Mouse (Mus musculus) limb, embryonic 10.5 days (tissue): ENCODE data around the gene Gal3st1. TPM values are rescaled to one million over a fixed set of nuclear protein-coding genes. Genes with fewer than 3 reads are reported as not detected.

ENCODE experiments used
- DNase-seq: peaks from one replicate; pipeline ENCODE4 v3.0.0-alpha.2; 2017; ENCODE audit warnings: low spot score
- H3K27ac ChIP-seq: fragments of 300-500 bp; sonication (generic); 2 replicates; pipeline ENCODE4 v1.5.1; 2016; ENCODE audit warnings: mild to moderate bottlenecking
- H3K27me3 ChIP-seq: fragments of 300-500 bp; sonication (generic); 2 replicates; pipeline ENCODE4 v1.6.1; 2016; ENCODE audit warnings: low read depth, mild to moderate bottlenecking; ENCODE audit not compliant: poor library complexity, severe bottlenecking
- H3K36me3 ChIP-seq: fragments of 300-500 bp; sonication (generic); 2 replicates; pipeline ENCODE4 v1.6.1; 2016; ENCODE audit warnings: mild to moderate bottlenecking, moderate library complexity
- H3K4me1 ChIP-seq: fragments of 300-500 bp; sonication (generic); 2 replicates; pipeline ENCODE4 v1.6.1; 2016
- H3K4me3 ChIP-seq: fragments of 300-500 bp; sonication (generic); 2 replicates; pipeline ENCODE4 v1.5.1; 2016; ENCODE audit warnings: mild to moderate bottlenecking, moderate library complexity
- H3K9me3 ChIP-seq: fragments of 300-500 bp; sonication (generic); replicated peaks from 2 replicates; pipeline ENCODE4 v1.6.1; 2016; ENCODE audit warnings: mild to moderate bottlenecking
- WGBS: fragments of 180-500 bp; shearing (Covaris S2); methylation state at CpG from one replicate; pipeline ENCODE4 v1.1.7; 2016; 5-methylcytosine and 5-hydroxymethylcytosine counted together
- polyA plus RNA-seq: library from polyadenylated mRNA; unstranded; fragments of >200 nt; fragmentation: Nextera tagmentation; extraction: Ambion mirVana; gene quantifications from 2 replicates; pipeline ENCODE4 v1.2.1, GENCODE M21; 2016

The Gal3st1 gene
- polyA plus RNA-seq, 1 experiment from 2014 or later, result 1.8 TPM

DNA sequence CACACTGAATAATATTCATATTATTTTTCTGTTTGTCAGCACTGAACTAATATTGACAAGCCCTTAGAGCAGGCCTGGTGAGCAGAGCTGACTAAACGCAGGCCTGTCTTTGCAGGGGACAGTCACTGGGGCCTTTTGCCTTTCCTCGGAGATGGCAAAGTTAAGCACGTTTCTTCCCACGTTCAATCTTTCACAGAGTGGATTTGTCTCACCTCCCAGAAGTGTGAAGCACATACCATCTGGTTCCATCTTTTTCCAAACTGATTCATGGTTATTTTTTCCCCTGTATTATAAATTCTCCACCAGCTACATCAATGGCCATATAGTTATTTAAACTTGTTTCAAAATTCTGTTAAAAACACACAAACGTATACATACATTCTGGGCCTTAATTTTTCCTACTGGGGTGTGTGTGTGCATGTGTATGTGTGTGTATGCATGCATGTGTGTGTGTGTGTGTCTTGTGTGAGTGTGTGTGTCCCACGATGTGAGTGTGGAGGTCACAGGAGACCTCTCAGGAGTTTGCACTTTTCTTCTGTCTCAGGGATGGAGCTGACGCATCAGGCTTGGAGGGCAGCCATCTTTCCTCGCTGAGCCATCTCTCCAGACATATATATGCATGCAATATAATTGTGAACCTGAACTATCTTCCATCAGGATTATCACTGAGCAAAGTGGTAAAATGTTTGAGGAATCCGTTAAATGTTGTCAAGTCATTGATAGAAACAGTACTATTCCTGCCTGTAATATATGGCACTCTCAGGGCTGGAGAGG is 44.3 kb downstream of the Gal3st1 start:
- H3K9me3 ChIP-seq, result no peaks in the 10 kb centered on the region
- H3K36me3 ChIP-seq, result no peaks in the 10 kb centered on the region
- WGBS, result 77% methylated on average over 9 of the region's 9 CpGs
- H3K27ac ChIP-seq, result no peak overlapping the region
- no peak overlapping the region for H3K4me3 ChIP-seq
- no peak for DNase-seq
- 0 out of 2 replicates have a peak, but pooled peaks cover 3% of the 10 kb centered on the region for H3K4me1 ChIP-seq
- H3K27me3 ChIP-seq, result peaks cover 20% of the 10 kb centered on the region

- 0 out of 2 replicates have a peak, but pooled peaks cover 3% of the 10 kb centered on the region for H3K4me1 ChIP-seq
- H3K27ac ChIP-seq, result no peak overlapping the region
- no peak for DNase-seq
- WGBS, result 66% methylated on average over 4 of the region's 4 CpGs
- H3K27me3 ChIP-seq, result peaks cover 27% of the 10 kb centered on the region
- no peak overlapping the region for H3K4me3 ChIP-seq
- no peaks in the 10 kb centered on the region for H3K36me3 ChIP-seq
- H3K9me3 ChIP-seq, result no peaks in the 10 kb centered on the region
These were observed 45.9 kb downstream of the Gal3st1 start for GRCm38 (mm10) chr11:4029343-4029742.

DNA sequence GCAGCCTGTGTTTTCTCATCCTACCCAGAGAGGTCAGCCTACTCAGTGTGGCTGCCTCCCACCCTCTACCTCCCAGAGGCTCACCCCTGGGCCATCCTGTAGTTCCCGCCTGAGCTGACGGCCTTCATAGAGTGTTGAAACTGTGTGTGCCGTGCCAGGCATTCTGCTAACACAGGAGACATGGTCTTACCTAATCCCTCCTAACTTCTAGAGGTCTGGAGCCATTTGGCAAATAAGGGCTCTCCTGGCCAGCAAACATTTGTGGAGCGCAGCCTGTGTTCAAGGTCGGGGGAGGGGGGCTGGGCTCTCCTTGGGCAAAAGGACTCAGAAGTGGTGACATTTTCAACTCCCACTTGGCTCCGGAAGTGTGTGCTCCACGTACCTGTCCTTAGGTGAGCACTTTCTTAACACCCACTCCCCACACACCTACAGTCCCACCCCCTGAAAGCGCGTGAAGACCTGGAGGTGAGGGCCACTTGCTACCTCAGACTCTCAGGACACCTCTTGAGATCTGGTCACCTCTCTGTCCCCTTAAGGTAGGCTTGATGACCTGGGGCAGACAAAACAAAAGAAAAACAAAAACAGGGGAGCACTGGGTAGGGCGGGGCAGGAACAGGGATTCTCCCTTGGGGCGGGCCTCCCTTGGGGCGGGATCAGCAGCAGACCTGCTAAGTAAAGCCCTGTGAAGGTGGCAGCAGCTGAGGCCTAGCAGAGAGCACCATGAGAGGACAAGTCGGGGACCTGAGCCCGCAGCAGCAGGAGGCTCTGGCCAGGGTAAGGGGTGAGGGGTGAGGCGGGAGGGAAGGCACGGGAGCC is 47.9 kb downstream of the Gal3st1 start, which contains the start of gene Sec14l4:
Sec14l4 (plus strand) TSS at position 337 of the 816 bp plus-strand sequence.
- WGBS, result 31% methylated on average over 16 of the region's 16 CpGs
- Histone ChIP-seq H3K9me3 (no peaks in the 10 kb centered on the region), H3K4me1 (0 out of 2 replicates have a peak, but pooled peaks cover 3% of the 10 kb centered on the region), H3K27me3 (peaks cover 27% of the 10 kb centered on the region), H3K27ac (no peak within 1 kb of the TSS), H3K36me3 (no peaks in the 10 kb centered on the region), H3K4me3 (no peak within 1 kb of the TSS)
- no peak for DNase-seq

DNA sequence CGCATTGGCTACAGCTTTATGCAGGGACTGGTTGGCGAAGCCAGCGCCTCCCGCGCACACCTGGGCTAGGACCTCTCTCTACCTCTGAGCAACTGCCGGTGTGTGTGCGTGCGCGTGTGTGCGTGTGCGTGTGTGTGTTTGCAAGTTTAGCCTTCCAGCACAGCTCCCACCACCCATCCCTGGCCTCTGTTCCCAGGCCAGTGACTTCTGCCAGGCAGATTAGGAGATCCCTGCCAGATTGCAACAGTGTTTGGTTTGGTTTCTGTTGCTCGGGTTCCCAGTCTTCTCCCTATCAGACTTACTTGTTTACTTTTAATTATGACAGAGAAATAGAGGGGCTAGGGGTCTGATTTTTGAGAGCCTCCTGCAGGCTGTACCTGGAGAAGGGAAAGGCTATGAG is 48.5 kb downstream of the Gal3st1 start:
- H3K4me1 ChIP-seq, result 0 out of 2 replicates have a peak, but pooled peaks cover 3% of the 10 kb centered on the region
- peaks cover 27% of the 10 kb centered on the region for H3K27me3 ChIP-seq
- H3K36me3 ChIP-seq, result no peaks in the 10 kb centered on the region
- H3K27ac ChIP-seq, result no peak overlapping the region
- no peak overlapping the region for H3K4me3 ChIP-seq
- WGBS, result 33% methylated on average over 12 of the region's 12 CpGs
- DNase-seq, result no peak
- no peaks in the 10 kb centered on the region for H3K9me3 ChIP-seq

- 63% methylated on average over 7 of the region's 7 CpGs for WGBS
- Histone ChIP-seq H3K9me3 (no peaks in the 10 kb centered on the region), H3K27me3 (peaks cover 27% of the 10 kb centered on the region), H3K27ac (no peak overlapping the region), H3K36me3 (no peaks in the 10 kb centered on the region), H3K4me1 (0 out of 2 replicates have a peak, but pooled peaks cover 3% of the 10 kb centered on the region), H3K4me3 (no peak overlapping the region)
- DNase-seq, result no peak
These were observed 50.0 kb downstream of the Gal3st1 start for GRCm38 (mm10) chr11:4033471-4033870.

GRCm38 (mm10) chr11:4034169-4034568 is 50.7 kb downstream of the Gal3st1 start:
- Histone ChIP-seq H3K36me3 (no peaks in the 10 kb centered on the region), H3K27ac (no peak overlapping the region), H3K27me3 (peaks cover 27% of the 10 kb centered on the region), H3K9me3 (no peaks in the 10 kb centered on the region), H3K4me3 (no peak overlapping the region), H3K4me1 (0 out of 2 replicates have a peak, but pooled peaks cover 3% of the 10 kb centered on the region)
- no peak for DNase-seq
- WGBS, result 88% methylated on average over 4 of the region's 4 CpGs

DNA sequence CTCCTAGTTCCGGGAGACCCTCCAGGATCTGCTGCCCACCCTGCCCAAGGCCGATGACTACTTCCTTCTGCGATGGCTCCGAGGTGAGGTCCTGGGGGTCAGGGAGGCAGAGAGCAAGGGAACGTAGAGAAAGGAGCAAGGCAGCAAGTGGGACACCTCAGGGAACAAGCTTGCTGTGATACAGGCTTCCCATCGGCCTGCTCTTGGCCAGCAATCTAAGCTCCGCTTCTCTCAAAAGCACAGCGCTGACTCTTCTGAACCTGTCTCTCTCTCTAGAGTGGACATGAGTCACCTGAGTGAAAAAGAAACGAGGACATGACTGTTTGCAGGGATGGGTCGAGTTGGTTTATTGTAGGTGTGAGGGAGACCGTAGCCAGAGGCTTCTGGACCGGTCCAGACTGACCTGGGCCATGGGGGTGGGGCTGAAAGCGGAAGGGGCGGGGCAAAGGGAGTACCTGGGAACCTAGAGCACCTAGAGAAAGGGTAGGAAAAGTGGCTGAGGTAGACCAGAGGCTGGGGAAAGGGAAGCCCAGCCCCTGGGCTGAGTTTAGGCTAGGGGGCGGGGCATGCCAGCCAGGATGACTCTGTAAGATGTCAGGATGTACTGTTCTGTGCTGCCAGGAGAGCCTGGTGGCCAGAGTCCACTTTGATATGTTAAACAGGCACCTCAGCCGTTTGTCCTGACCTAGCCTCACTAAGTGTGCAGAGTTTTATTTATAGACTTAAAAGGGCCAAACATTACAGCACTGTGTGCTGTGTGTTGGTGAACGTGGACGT is 51.9 kb downstream of the Gal3st1 start:
- Histone ChIP-seq H3K27ac (no peak overlapping the region), H3K9me3 (no peaks in the 10 kb centered on the region), H3K36me3 (no peaks in the 10 kb centered on the region), H3K27me3 (peaks cover 27% of the 10 kb centered on the region), H3K4me1 (0 out of 2 replicates have a peak, but pooled peaks cover 3% of the 10 kb centered on the region), H3K4me3 (no peak overlapping the region)
- no peak for DNase-seq
- 64% methylated on average over 18 of the region's 18 CpGs for WGBS

DNA sequence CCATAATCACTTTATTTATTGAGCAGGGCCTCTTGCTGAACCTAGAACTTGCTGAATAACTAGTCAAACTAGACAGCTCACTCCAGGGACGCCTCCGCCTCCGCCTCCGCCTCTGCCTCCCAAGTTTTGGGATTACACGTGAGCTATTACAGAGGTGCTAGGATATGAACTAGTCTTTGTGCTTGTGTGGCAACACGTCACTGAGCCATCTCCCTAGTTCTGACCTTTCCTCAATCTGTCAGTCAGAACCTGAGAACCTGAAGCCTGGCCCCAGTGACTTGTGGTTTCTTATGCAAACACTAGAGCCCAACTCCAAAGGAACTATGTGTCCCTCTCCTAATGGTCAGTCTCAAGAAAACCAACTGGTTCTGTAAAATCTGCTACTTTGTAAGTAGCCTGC is 52.5 kb downstream of the Gal3st1 start:
- Histone ChIP-seq H3K9me3 (no peaks in the 10 kb centered on the region), H3K27me3 (peaks cover 25% of the 10 kb centered on the region), H3K4me3 (no peak overlapping the region), H3K4me1 (0 out of 2 replicates have a peak, but pooled peaks cover 3% of the 10 kb centered on the region), H3K36me3 (no peaks in the 10 kb centered on the region), H3K27ac (no peak overlapping the region)
- WGBS, result 88% methylated on average over 6 of the region's 6 CpGs
- DNase-seq, result no peak

DNA sequence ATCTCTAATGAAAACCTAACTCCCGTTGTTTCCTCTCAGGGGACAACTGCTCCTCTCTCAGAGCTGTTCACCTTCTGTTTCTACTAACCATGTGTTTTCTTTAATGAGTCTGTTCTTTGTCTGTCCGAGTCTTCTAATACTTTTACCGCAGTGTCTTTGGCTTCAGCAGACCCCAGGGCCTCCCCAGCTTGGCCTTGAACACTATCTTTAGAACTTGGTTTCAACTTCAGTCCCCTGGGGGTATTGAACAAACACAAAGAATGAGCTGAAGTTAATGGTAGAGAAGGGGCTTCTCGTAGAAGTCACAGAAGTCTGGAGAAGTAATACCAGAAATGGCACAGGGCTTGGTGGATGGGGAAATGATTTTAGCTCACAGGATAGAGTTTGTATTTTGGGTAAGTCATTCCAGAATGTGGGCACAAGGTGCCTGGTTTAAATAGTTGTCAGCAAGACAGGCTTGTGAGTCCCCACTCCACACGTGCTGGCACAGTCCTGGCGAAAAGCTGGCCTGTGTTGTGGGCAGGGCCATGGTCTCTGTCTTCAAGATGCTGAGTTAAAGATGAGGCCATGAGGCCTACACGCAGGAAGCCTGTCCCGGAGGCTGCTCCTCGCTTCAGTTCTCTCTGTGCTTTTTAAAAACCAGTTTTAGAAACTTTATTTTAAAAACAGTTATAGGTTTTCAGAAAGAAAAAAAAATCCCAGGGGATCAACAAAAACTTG is 53.1 kb downstream of the Gal3st1 start:
- H3K4me3 ChIP-seq, result no peak overlapping the region
- no peaks in the 10 kb centered on the region for H3K9me3 ChIP-seq
- peaks cover 19% of the 10 kb centered on the region for H3K27me3 ChIP-seq
- no peaks in the 10 kb centered on the region for H3K36me3 ChIP-seq
- H3K27ac ChIP-seq, result no peak overlapping the region
- 0 out of 2 replicates have a peak, but pooled peaks cover 3% of the 10 kb centered on the region for H3K4me1 ChIP-seq
- WGBS, result 78% methylated on average over 9 of the region's 9 CpGs
- DNase-seq, result no peak

GRCm38 (mm10) chr11:4039951-4040350 is 56.5 kb downstream of the Gal3st1 start:
- 96% methylated on average over 4 of the region's 4 CpGs for whole genome bisulfite sequencing

DNA sequence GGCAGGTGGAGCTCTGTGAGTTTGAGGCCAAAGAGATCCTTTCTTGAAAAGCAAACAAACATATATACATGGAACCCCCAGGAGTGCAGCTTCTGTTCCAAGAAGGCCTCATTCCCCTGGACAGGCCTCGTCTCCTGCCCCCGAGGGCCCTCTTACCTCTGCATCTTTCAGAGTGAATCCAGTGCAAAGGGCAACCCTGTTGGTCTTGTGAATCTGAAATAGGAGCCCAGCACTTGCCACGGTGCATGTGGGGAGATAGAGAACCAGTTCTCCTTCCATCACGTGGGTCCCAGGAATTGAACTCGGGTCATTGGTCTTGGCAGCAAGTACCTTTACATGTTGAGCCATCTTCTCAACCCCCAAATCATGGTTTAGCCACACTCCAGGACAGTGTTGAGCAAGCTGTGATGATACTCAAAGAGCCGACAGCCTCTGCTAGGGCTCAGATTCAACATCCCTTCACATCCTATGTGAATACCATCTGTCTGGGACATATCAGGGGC is 57.7 kb downstream of the Gal3st1 start:
- no peak overlapping the region for H3K4me3 ChIP-seq
- no peak overlapping the region for H3K27ac ChIP-seq
- WGBS, result 86% methylated on average over 6 of the region's 6 CpGs
- no peaks in the 10 kb centered on the region for H3K27me3 ChIP-seq
- H3K9me3 ChIP-seq, result no peaks in the 10 kb centered on the region
- DNase-seq, result no peak
- H3K4me1 ChIP-seq, result no peaks in the 10 kb centered on the region
- H3K36me3 ChIP-seq, result no peaks in the 10 kb centered on the region

More at GRCm38 (mm10) chr11:4039951-4040350, 56.5 kb downstream of the Gal3st1 start:
- DNase-seq, result no peak
- Histone ChIP-seq H3K27ac (no peak overlapping the region), H3K9me3 (no peaks in the 10 kb centered on the region), H3K4me1 (no peaks in the 10 kb centered on the region), H3K27me3 (no peaks in the 10 kb centered on the region), H3K36me3 (no peaks in the 10 kb centered on the region), H3K4me3 (no peak overlapping the region)

DNA sequence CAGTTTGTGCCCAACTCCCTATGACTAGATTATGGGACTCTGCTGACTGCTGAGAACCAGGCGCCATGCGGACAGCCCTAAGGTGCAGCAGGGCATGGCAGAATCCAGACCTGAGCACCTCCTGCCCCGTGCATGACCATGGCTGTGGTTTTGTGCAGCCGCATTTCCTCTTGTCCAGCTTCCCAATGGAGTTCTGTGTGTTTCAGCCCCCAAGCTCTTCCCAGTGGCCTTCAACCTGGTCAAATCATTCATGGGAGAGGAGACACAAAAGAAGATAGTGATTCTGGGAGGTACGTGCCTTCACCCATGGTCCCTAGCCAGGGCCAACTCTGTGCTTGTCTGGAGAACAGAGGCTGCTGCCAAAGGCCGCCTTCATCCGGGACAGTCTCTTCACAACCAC is 59.6 kb downstream of the Gal3st1 start:
- no peaks in the 10 kb centered on the region for H3K9me3 ChIP-seq
- DNase-seq, result no peak
- 94% methylated on average over 7 of the region's 7 CpGs for WGBS

More for the DNA sequence above, 59.6 kb downstream of the Gal3st1 start:
- Histone ChIP-seq H3K4me1 (no peaks in the 10 kb centered on the region), H3K27ac (no peak overlapping the region), H3K36me3 (no peaks in the 10 kb centered on the region), H3K27me3 (no peaks in the 10 kb centered on the region), H3K4me3 (no peak overlapping the region)
